Mouse (Mus musculus): Measurements from ENCODE around the gene Parp2.
A peak's percentile ranks its signal among the peaks of the same experiment; 100 is the strongest.

- TF ChIP-seq CTCF (IDR thresholded peaks at IDR 0.05) = peak; percentile 69
- no peak for TF ChIP-seq EP300 (IDR thresholded peaks at IDR 0.05)
These were observed 8.0 kb upstream of the Parp2 start for GRCm38 (mm10) chr14:50799502-50800259.
